Mouse (Mus musculus) liver, adult 2 months (tissue): ENCODE data around the gene Gm17654.
"Not testable (repeated sequence)": the region's sequence is repeated elsewhere in the genome, so short reads cannot be mapped to it uniquely, and the experiment has no call there.

Experiments
- CTCF ChIP-seq: fragments of 200-500 bp; IDR thresholded peaks from 2 replicates; pipeline ENCODE4 v1.5.1; 2011; ENCODE audit warnings: low read depth, low read length, control low read depth
- POLR2A ChIP-seq: fragments of 200-500 bp; IDR thresholded peaks from 2 replicates; pipeline ENCODE4 v1.6.1; 2011; ENCODE audit warnings: low read length, control low read depth; ENCODE audit not compliant: insufficient read depth; ENCODE audit errors: extremely low read depth

DNA sequence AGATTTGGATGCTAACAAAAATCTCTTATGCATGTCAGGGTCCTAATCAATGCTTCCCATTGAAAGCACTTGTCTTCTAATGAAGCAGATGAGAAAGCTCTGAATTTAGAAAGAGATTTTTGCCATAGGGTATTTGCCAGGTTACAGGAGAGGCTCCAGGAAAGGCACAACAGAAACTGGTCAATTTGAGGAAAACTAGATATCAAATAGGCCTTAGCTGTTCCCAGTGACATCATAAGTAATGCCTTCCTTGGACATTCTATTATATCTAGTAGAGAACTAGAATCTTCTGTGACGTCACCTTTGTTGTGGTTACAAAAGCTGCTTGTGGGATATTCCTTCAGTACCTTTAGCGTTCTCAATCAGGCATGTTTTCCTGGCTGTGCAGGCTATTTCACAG is 35.7 kb downstream of the Gm17654 start, which contains the start of gene Gm5799:
- not testable (repeated sequence) for TF ChIP-seq CTCF, POLR2A
